Mouse (Mus musculus): ENCODE measurements around the gene Zfpl1. TPM values are rescaled to one million over a fixed set of nuclear protein-coding genes. Genes with fewer than 3 reads are reported as not detected.
"Not testable (repeated sequence)": the region's sequence is repeated elsewhere in the genome, so short reads cannot be mapped to it uniquely, and the experiment has no call there.

The Zfpl1 gene
- total RNA-seq, 1 experiment from 2014 or later, result 68.8 TPM

DNA sequence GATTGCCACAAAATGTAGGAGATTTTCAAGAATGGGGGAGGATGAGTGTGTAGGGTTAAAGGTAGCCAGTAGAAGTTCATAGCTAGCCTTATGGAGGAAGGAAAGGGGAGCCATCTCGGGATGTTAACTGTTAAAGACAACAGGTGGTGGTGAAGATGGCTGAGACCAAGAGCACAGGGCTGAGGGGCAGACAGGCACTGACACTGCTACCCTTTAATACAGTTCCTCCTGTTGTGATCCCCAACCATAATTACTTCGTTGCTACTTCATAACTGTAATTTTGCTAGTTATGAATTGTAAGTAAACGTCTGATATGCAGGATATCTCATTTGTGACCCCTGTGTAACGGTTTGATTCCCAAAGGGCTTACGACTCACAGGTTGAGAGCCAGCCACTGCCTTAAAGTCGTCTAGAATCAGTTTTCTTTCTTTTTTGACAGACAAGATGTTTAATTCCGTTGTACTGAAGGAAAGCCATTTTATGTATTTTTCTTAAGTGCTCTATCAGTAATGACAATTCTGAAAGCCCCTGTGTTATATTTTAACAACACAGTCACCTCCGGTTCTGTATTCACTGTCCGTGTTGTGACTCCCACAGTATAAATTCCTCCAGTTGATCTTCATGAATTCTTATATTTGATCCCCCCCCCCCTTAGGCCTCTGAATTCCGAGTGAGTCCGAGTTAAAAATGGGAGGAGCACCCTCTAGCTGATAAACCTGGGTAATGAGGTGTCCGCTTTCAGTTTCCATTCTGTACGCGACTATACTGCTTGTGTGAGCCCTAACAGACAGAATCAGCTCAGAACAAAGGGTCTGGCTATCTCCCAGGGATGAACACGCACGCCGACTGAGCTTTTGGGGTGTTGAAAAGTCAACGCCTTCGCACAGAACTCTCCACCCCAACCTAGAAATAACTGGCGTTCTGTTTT is 39.1 kb downstream of the Zfpl1 start:
- peak in 1 of 2 experiments; percentile 12; a peak in 1 of 4 replicates for ATAC-seq (replicated peaks in 1 of 2; ENCODE audit: insufficient read depth in 1 of 2, low FRiP score in 2 of 2, low TSS enrichment in 1 of 2, low read depth in 1 of 2, poor library complexity in 2 of 2, severe bottlenecking in 2 of 2)

DNA sequence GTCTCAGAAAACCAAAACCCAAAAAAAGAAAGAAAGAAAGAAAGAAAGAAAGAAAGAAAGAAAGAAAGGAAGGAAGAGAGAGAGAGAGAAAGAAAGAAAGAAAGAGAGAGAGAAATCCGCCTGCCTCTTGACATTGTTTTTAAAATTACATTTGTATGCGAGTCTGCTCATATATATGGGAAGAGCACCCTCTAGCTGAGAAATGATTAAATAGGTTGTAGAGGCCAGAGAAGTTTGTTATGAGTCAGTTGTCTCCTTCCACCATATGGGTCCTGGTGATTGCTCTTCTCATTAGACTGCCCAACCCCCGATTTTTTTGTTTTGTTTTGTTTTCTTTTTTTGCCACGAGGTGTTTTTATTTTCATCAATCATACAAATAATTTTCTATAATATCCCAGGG is 40.7 kb downstream of the Zfpl1 start:
- ATAC-seq (replicated peaks in 1 of 2; ENCODE audit: insufficient read depth in 1 of 2, low FRiP score in 2 of 2, low TSS enrichment in 1 of 2, low read depth in 1 of 2, poor library complexity in 2 of 2, severe bottlenecking in 2 of 2), result not testable (repeated sequence)

DNA sequence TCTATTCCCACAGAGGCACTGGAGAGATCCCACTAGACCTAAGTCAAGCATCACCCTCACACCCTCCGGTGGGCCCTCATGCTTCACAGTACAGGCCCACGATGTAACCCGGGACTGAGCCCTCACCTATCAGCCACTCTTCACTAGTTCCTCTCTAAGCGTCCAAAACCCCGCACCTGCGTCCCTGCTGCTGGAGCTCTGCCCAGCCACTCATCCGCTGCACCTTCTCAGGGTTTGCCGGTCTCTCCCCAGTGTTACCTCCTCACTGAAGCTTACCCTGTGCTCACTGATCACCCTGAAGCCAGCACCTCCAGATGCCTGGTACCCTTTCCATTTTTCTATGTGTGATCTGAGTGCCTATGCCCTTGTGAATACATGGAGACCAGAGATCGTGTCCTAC is 42.5 kb downstream of the Zfpl1 start:
- ATAC-seq (replicated peaks in 1 of 2; ENCODE audit: insufficient read depth in 1 of 2, low FRiP score in 2 of 2, low TSS enrichment in 1 of 2, low read depth in 1 of 2, poor library complexity in 2 of 2, severe bottlenecking in 2 of 2), result no peak

DNA sequence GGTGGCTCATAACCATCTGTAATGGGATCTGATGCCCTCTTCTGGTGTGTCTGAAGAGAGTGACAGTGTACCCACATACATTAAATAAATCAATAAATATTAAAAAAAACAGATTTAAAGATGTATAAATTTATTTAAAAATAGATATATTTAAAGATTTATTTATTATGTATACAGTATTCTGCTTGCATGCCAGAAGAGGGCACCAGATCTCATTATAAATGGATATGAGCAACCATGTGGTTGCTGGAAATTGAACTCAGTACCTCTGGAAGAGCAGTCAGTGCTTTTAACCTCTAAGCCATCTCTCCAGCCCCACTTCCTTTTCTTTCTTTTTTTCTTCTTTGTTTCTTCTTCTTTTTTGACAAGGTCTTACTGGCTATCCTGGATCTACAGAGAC is 44.8 kb downstream of the Zfpl1 start:
- ATAC-seq (replicated peaks in 1 of 2; ENCODE audit: insufficient read depth in 1 of 2, low FRiP score in 2 of 2, low TSS enrichment in 1 of 2, low read depth in 1 of 2, poor library complexity in 2 of 2, severe bottlenecking in 2 of 2), result no peak

DNA sequence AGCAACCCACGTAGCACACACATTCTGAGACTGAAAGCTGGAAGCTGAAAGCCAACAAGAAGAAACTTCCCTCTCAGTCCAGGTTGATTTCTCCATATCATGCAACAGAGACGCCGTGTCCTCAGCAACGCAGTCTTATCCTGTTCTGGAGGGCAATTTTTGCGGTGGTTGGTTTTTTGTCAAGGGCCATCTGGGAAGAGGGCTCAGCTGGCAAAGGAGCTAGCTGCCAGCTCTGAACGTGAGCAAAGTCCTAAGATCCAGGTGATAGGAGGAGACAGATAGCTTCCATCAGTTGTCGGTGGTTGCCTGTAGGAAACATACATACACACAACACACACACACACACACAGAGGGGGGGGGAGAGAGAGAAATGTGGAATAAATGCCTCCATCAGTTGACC is 46.4 kb downstream of the Zfpl1 start:
- no peak for ATAC-seq (replicated peaks in 1 of 2; ENCODE audit: insufficient read depth in 1 of 2, low FRiP score in 2 of 2, low TSS enrichment in 1 of 2, low read depth in 1 of 2, poor library complexity in 2 of 2, severe bottlenecking in 2 of 2)

DNA sequence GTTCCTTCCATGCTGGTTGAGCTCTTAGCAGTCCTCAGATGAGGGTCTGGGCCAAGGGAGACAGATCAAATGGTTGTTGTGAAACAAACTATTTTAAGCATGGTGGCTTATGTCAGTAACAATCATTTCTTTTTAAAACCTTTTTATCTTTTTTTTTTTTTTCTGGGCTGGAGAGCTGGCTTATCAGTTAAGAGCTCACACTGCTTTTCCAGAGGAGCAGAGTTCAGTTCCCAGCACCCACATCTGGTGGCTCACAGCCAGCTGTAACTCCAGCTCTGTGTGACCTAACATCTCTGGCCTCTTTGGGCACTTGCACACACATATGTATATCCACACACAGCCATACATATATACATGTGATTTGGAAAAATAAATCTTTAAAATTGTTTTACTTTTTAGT is 47.1 kb downstream of the Zfpl1 start:
- ATAC-seq (replicated peaks in 1 of 2; ENCODE audit: insufficient read depth in 1 of 2, low FRiP score in 2 of 2, low TSS enrichment in 1 of 2, low read depth in 1 of 2, poor library complexity in 2 of 2, severe bottlenecking in 2 of 2), result no peak

DNA sequence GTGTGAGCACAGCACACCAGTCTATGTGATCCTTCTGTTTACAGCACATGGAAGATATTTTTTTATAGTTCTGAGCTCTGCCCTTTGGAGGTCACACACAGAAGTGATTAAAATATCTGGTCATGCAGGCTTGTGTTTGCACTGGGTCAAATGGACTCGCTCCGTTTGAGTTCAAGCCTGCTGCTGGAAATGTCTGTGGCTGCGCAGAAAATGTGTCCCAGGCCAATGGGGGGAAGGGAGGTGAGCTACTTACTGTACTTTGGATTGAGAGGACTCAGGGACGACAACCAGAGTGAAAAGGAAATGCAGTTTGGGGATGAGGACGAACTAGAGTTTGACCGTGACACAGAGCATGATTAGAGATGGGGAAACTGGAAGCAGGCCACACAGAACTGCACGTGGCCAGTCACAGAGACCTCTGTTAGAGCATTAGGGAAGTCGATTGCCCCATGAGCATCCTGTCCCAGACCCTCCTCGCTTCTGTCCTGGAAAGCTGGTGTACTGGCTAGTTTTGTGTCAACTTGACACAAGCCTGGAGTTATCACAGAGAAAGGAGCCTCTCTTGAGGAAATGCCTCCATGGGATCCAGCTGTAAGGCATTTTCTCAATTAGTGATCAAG is 48.7 kb downstream of the Zfpl1 start:
- no peak; a peak in 1 of 4 replicates for ATAC-seq (replicated peaks in 1 of 2; ENCODE audit: insufficient read depth in 1 of 2, low FRiP score in 2 of 2, low TSS enrichment in 1 of 2, low read depth in 1 of 2, poor library complexity in 2 of 2, severe bottlenecking in 2 of 2)

Other genes starting within 250 kb of the Zfpl1 start
- gene Frmd8, start 209.7 kb downstream of the Zfpl1 start, total RNA-seq (2017), result 26.4 and 31.8 TPM in 2 replicates
- gene Slc25a45, start 207.1 kb downstream of the Zfpl1 start, total RNA-seq (2017), result 48.1 and 60.3 TPM in 2 replicates
- 2.4 and 2.6 TPM in 2 replicates for gene Tigd3, start 190.8 kb downstream of the Zfpl1 start, total RNA-seq (2017)
- gene Dpf2, start 171.9 kb downstream of the Zfpl1 start, total RNA-seq (2017), result 121 and 154 TPM in 2 replicates
- 0.25 TPM in 1 of 2 replicates, not detected in the other for gene Cdc42ep2, start 160.1 kb downstream of the Zfpl1 start, total RNA-seq (2017)
- 39.6 and 68.5 TPM in 2 replicates for gene Pola2, start 120.8 kb downstream of the Zfpl1 start, total RNA-seq (2017)
- not detected in 2 replicates for gene Slc22a20, start 98.8 kb downstream of the Zfpl1 start, total RNA-seq (2017)
- gene Capn1, start 69.1 kb downstream of the Zfpl1 start, total RNA-seq (2017), result 32.4 and 37.5 TPM in 2 replicates
- 7.0 and 9.4 TPM in 2 replicates for gene Syvn1, start 38.4 kb downstream of the Zfpl1 start, total RNA-seq (2017)
- gene Mrpl49, start 27.2 kb downstream of the Zfpl1 start, total RNA-seq (2017), result 37.0 and 38.9 TPM in 2 replicates
- 1,306 and 2,041 TPM in 2 replicates for gene Fau, start 27.1 kb downstream of the Zfpl1 start, total RNA-seq (2017)
- 8.3 and 11.5 TPM in 2 replicates for gene Znhit2, start 23.8 kb downstream of the Zfpl1 start, total RNA-seq (2017)
- gene Tm7sf2, start 16.6 kb downstream of the Zfpl1 start, total RNA-seq (2017), result 1.3 and 3.0 TPM in 2 replicates
- gene Vps51, start 7.7 kb downstream of the Zfpl1 start, total RNA-seq (2017), result 46.8 and 52.8 TPM in 2 replicates
- gene Tmem262, start 4.9 kb downstream of the Zfpl1 start, total RNA-seq (2017), result not detected in 2 replicates
- not detected in 2 replicates for gene Gm28374, start 2.7 kb downstream of the Zfpl1 start, total RNA-seq (2017)
- gene Cdca5, start within 50 bp of the Zfpl1 start, total RNA-seq (2017), result 25.8 and 26.8 TPM in 2 replicates
- gene AC131692.1, start 9.5 kb upstream of the Zfpl1 start, total RNA-seq (2017), result 1.3 and 1.5 TPM in 2 replicates
- 0.13 TPM in 1 of 2 replicates, not detected in the other for gene Naaladl1, start 20.8 kb upstream of the Zfpl1 start, total RNA-seq (2017)
- 5.0 and 6.8 TPM in 2 replicates for gene Sac3d1, start 33.7 kb upstream of the Zfpl1 start, total RNA-seq (2017)
- gene Snx15, start 43.3 kb upstream of the Zfpl1 start, total RNA-seq (2017), result 3.4 and 13.4 TPM in 2 replicates
- gene Batf2, start 56.0 kb upstream of the Zfpl1 start, total RNA-seq (2017), result 3.3 and 5.6 TPM in 2 replicates
- gene Arl2, start 56.6 kb upstream of the Zfpl1 start, total RNA-seq (2017), result 24.9 and 37.0 TPM in 2 replicates
- not detected in 2 replicates for gene Majin, start 99.4 kb upstream of the Zfpl1 start, total RNA-seq (2017)
- gene Gpha2, start 141.4 kb upstream of the Zfpl1 start, total RNA-seq (2017), result 1.3 TPM in 1 of 2 replicates, not detected in the other
- 5.5 and 6.2 TPM in 2 replicates for gene Ppp2r5b, start 150.9 kb upstream of the Zfpl1 start, total RNA-seq (2017)
- 9.5 and 10.6 TPM in 2 replicates for gene Atg2a, start 156.7 kb upstream of the Zfpl1 start, total RNA-seq (2017)
- 18.4 and 28.4 TPM in 2 replicates for gene Ehd1, start 191.8 kb upstream of the Zfpl1 start, total RNA-seq (2017)
- 2.9 and 4.3 TPM in 2 replicates for gene Cdc42bpg, start 221.5 kb upstream of the Zfpl1 start, total RNA-seq (2017)